Mouse (Mus musculus) CH12.LX (cell line): ENCODE results near the gene Plxnb2. TPM values are rescaled to one million over a fixed set of nuclear protein-coding genes. Genes with fewer than 3 reads are reported as not detected.

Experiments
- DNase-seq: peaks from one replicate; pipeline ENCODE4 v3.0.0-alpha.2; 2013; ENCODE audit errors: extremely low read depth
- H3K27ac ChIP-seq: 2 replicates; pipeline ENCODE4 v1.5.1; 2012; ENCODE audit warnings: low read depth, mild to moderate bottlenecking, control low read depth, moderate library complexity; ENCODE audit not compliant: insufficient read depth
- H3K27me3 ChIP-seq: replicated peaks from 2 replicates; pipeline ENCODE3; 2012; ENCODE audit warnings: inconsistent platforms
- H3K36me3 ChIP-seq, 2 experiments: replicated peaks in 1 of 2; 2 replicates each; pipeline versions ENCODE3 to v1.6.1; 2012; ENCODE audit warnings: inconsistent platforms in 1 of 2, low read length in 1 of 2, mild to moderate bottlenecking in 1 of 2, mixed read lengths in 1 of 2, moderate library complexity in 1 of 2; ENCODE audit not compliant: control insufficient read depth in 1 of 2, insufficient read depth in 1 of 2
- H3K4me1 ChIP-seq, 2 experiments: 2 replicates each; pipeline ENCODE4 v1.6.1; 2012; ENCODE audit warnings: inconsistent platforms in 1 of 2, moderate library complexity in 1 of 2; ENCODE audit not compliant: insufficient read depth in 2 of 2, control insufficient read depth in 1 of 2
- H3K4me2 ChIP-seq: 2 replicates; pipeline ENCODE4 v1.6.1; 2012; ENCODE audit warnings: low read depth, mild to moderate bottlenecking, control low read depth; ENCODE audit not compliant: poor library complexity, insufficient read depth, severe bottlenecking
- H3K4me3 ChIP-seq, 3 experiments: fragments of 150-350 bp in 1 of 3; sonication (generic) in 1 of 3; replicated peaks in 1 of 3; 2 replicates each; pipeline versions ENCODE3 to v1.5.1; 2011 to 2012; ENCODE audit warnings: low read depth in 2 of 3, low read length in 2 of 3, mild to moderate bottlenecking in 2 of 3, moderate library complexity in 2 of 3, control low read depth in 1 of 3, improper control_type of control experiment in 1 of 3, inconsistent platforms in 1 of 3, mixed read lengths in 1 of 3; ENCODE audit not compliant: poor library complexity in 1 of 3
- H3K79me2 ChIP-seq: replicated peaks from 2 replicates; pipeline ENCODE4 v1.6.1; 2012; ENCODE audit warnings: mild to moderate bottlenecking, moderate library complexity; ENCODE audit not compliant: control insufficient read depth, poor library complexity, insufficient read depth, severe bottlenecking; ENCODE audit errors: extremely low read depth
- H3K9ac ChIP-seq: 2 replicates; pipeline ENCODE4 v1.6.1; 2012; ENCODE audit warnings: low read depth, mild to moderate bottlenecking, control low read depth, moderate library complexity; ENCODE audit not compliant: insufficient read depth
- H3K9me3 ChIP-seq: replicated peaks from 2 replicates; pipeline ENCODE3; 2012; ENCODE audit warnings: low read length, inconsistent platforms, mixed read lengths
- BHLHE40 ChIP-seq: IDR thresholded peaks from 2 replicates; pipeline ENCODE4 v1.6.1; 2011; ENCODE audit warnings: mild to moderate bottlenecking, low read depth, low read length, improper control_type of control experiment
- CHD1 ChIP-seq: IDR thresholded peaks from 2 replicates; pipeline ENCODE4 v1.6.1; 2012; ENCODE audit warnings: low read depth, low read length, improper control_type of control experiment, inconsistent platforms
- ELF1 ChIP-seq: IDR thresholded peaks from 2 replicates; pipeline ENCODE4 v1.6.1; 2014; ENCODE audit warnings: low read depth, mild to moderate bottlenecking, inconsistent platforms, low read length, improper control_type of control experiment
- ETS1 ChIP-seq: conservative IDR thresholded peaks from 2 replicates; pipeline ENCODE4 v1.6.1; 2012; ENCODE audit warnings: low read depth, mild to moderate bottlenecking, inconsistent platforms, low read length, improper control_type of control experiment, moderate library complexity
- GABPA ChIP-seq: IDR thresholded peaks from 2 replicates; pipeline ENCODE4 v1.6.1; 2012; ENCODE audit warnings: low read depth, low read length, improper control_type of control experiment, inconsistent platforms; ENCODE audit not compliant: insufficient replicate concordance
- HCFC1 ChIP-seq: IDR thresholded peaks from 2 replicates; pipeline ENCODE4 v1.6.1; 2012; ENCODE audit warnings: low read depth, mild to moderate bottlenecking, inconsistent platforms, low read length, improper control_type of control experiment
- JUND ChIP-seq: conservative IDR thresholded peaks from 2 replicates; pipeline ENCODE4 v1.6.1; 2011; ENCODE audit warnings: low read depth, low read length, improper control_type of control experiment
- KAT2A ChIP-seq: IDR thresholded peaks from 2 replicates; pipeline ENCODE4 v1.6.1; 2012; ENCODE audit warnings: low read length, improper control_type of control experiment, inconsistent platforms; ENCODE audit not compliant: insufficient replicate concordance
- MAX ChIP-seq: IDR thresholded peaks from 2 replicates; pipeline ENCODE4 v1.6.1; 2011; ENCODE audit warnings: low read length, improper control_type of control experiment
- MAZ ChIP-seq: IDR thresholded peaks from 2 replicates; pipeline ENCODE4 v1.6.1; 2012; ENCODE audit warnings: low read depth, mild to moderate bottlenecking, inconsistent platforms, low read length, improper control_type of control experiment, moderate library complexity
- MEF2A ChIP-seq: IDR thresholded peaks from 2 replicates; pipeline ENCODE4 v1.6.1; 2014; ENCODE audit warnings: low read depth, mild to moderate bottlenecking, inconsistent platforms, low read length, improper control_type of control experiment, borderline replicate concordance
- MXI1 ChIP-seq: IDR thresholded peaks from 2 replicates; pipeline ENCODE4 v1.6.1; 2011; ENCODE audit warnings: mild to moderate bottlenecking, low read depth, low read length, improper control_type of control experiment
- NRF1 ChIP-seq: IDR thresholded peaks from 2 replicates; pipeline ENCODE4 v1.6.1; 2014; ENCODE audit warnings: low read depth, mild to moderate bottlenecking, inconsistent platforms, low read length, improper control_type of control experiment, moderate library complexity
- PAX5 ChIP-seq: IDR thresholded peaks from 2 replicates; pipeline ENCODE4 v1.6.1; 2012; ENCODE audit warnings: low read length, inconsistent platforms, mixed read lengths
- RAD21 ChIP-seq: IDR thresholded peaks from 2 replicates; pipeline ENCODE4 v1.6.1; 2011; ENCODE audit warnings: low read depth, mild to moderate bottlenecking, low read length, improper control_type of control experiment, moderate library complexity
- SIN3A ChIP-seq: IDR thresholded peaks from 2 replicates; pipeline ENCODE4 v1.6.1; 2012; ENCODE audit warnings: low read length, improper control_type of control experiment, inconsistent platforms
- USF2 ChIP-seq: conservative IDR thresholded peaks from 2 replicates; pipeline ENCODE4 v1.6.1; 2011; ENCODE audit warnings: low read depth, low read length, improper control_type of control experiment
- ZC3H11A ChIP-seq: IDR thresholded peaks from 2 replicates; pipeline ENCODE4 v1.6.1; 2012; ENCODE audit warnings: low read depth, mild to moderate bottlenecking, inconsistent platforms, low read length, improper control_type of control experiment
- ZMIZ1 ChIP-seq: IDR thresholded peaks from 2 replicates; pipeline ENCODE4 v1.6.1; 2012; ENCODE audit warnings: low read depth, mild to moderate bottlenecking, inconsistent platforms, low read length, improper control_type of control experiment
- dilution Hi-C: fragments of 300-500 bp; cut with MboI; formaldehyde crosslinking; loops from 2 replicates; pipeline ENCODE4 v1.14.3; 2020; ENCODE audit warnings: low sequenced_read_pairs; ENCODE audit not compliant: extremely low pct_unique_long_range_greater_than_20kb, extremely low pct_ligation_motif_present
- in situ Hi-C: fragments of 300-500 bp; cut with MboI; formaldehyde crosslinking; loops from 3 replicates; pipeline ENCODE4 v1.14.3; 2019; ENCODE audit warnings: low sequenced_read_pairs, low pct_ligation_motif_present, low pct_unique_long_range_greater_than_20kb, mixed read lengths
- polyA plus RNA-seq: library from polyadenylated mRNA; unstranded; fragments of >175 nt; gene quantifications from 2 replicates; pipeline ENCODE4 v1.2.1, GENCODE M21; 2012; ENCODE audit warnings: low read depth; ENCODE audit not compliant: insufficient read length
- total RNA-seq, 2 experiments: library from RNA; depleted of rRNA; stranded (reverse); fragments of 300-350 nt in 1 of 2; fragments of >200 nt in 1 of 2; gene quantifications; 2 replicates each; pipeline ENCODE4 v1.2.3; 2012 to 2014

Gene Plxnb2
- total and polyA plus RNA-seq, 3 experiments, result 2.9 to 51.5 (median 4.5) TPM

- in situ Hi-C loops, result no loop called here
- H3K4me2 ChIP-seq, result no peak overlapping the region
- dilution Hi-C loops, result no loop called here
- TF ChIP-seq MAZ (no peak), BHLHE40 (no peak), KAT2A (no peak), SIN3A (no peak)
- TF ChIP-seq, all 38 proteins: peak for 0
- no peaks in the 10 kb centered on the region for H3K79me2 ChIP-seq
- H3K4me1 ChIP-seq, result peaks cover 0 to 10% of the 10 kb centered on the region in 2 experiments; a peak in 2 of 4 replicates
- DNase-seq, result no peak
- H3K27me3 ChIP-seq, result peaks cover 44% of the 10 kb centered on the region
- H3K9me3 ChIP-seq, result no peaks in the 10 kb centered on the region
- no peak overlapping the region for H3K4me3 ChIP-seq
- H3K9ac ChIP-seq, result no peak overlapping the region
- H3K27ac ChIP-seq, result no peak overlapping the region
- peaks cover 7 to 27% of the 10 kb centered on the region in 2 experiments for H3K36me3 ChIP-seq
Measured at GRCm38 (mm10) chr15:89141905-89142304, 38.7 kb downstream of the Plxnb2 start.

GRCm38 (mm10) chr15:89141443-89141842 is 39.1 kb downstream of the Plxnb2 start:
- no peak overlapping the region for H3K4me3 ChIP-seq
- no peak overlapping the region for H3K27ac ChIP-seq
- in situ Hi-C loops, result no loop called here
- H3K36me3 ChIP-seq, result peaks cover 7 to 25% of the 10 kb centered on the region in 2 experiments
- no peak overlapping the region for H3K4me2 ChIP-seq
- no peak for DNase-seq
- H3K9me3 ChIP-seq, result no peaks in the 10 kb centered on the region
- H3K4me1 ChIP-seq, result peaks cover 0 to 10% of the 10 kb centered on the region in 2 experiments; a peak in 2 of 4 replicates
- dilution Hi-C loops, result no loop called here
- H3K27me3 ChIP-seq, result peaks cover 48% of the 10 kb centered on the region
- H3K9ac ChIP-seq, result no peak overlapping the region
- H3K79me2 ChIP-seq, result no peaks in the 10 kb centered on the region
- TF ChIP-seq JUND (no peak), NRF1 (no peak), KAT2A (no peak), PAX5 (no peak), HCFC1 (no peak), RAD21 (no peak), CHD1 (no peak), ETS1 (no peak), GABPA (no peak), ELF1 (no peak), ZC3H11A (no peak), MEF2A (no peak), SIN3A (no peak), MXI1 (no peak), USF2 (no peak), ZMIZ1 (no peak), MAX (no peak), MAZ (no peak)
- TF ChIP-seq, all 38 proteins: peak for 0
